Mouse (Mus musculus) large intestine, adult 2 months (tissue): ENCODE measurements around the gene Mob1a. TPM values are rescaled to one million over a fixed set of nuclear protein-coding genes. Genes with fewer than 3 reads are reported as not detected.

Source experiments
- DNase-seq: peaks from one replicate; pipeline ENCODE4 v3.0.0-alpha.2; 2012; ENCODE audit warnings: low read depth, low spot score
- WGBS: fragments of 180-500 bp; shearing (Covaris S2); methylation state at CpG from one replicate; pipeline ENCODE4 v1.1.7; 2018; 5-methylcytosine and 5-hydroxymethylcytosine counted together
- polyA plus RNA-seq: library from polyadenylated mRNA; depleted of rRNA; stranded (reverse); fragments of >200 nt; gene quantifications from 2 replicates; pipeline ENCODE4 v1.2.3, GENCODE M21; 2012; rRNA removed

Mob1a gene
- polyA plus RNA-seq, 1 experiment = 24.2 TPM

DNA sequence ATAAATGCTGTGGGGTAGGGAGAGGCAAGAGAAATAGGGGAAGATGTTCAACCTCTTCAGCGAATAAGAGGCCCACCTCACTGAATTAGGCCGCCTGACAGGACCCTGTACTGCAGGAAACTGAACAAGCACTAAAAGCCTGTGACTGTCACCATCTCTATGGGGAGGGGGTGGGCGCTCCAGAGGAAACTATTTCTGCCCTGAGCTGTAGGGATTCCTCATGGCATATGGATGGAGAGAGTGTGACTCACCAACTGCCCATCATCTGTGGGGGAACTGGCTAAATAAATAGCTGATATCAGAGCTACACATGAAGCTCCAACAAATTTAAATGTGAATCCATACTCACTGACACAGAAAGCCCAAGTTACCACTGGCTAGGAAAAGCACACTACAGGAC is 45.5 kb downstream of the Mob1a start:
- 88% methylated on average over 3 of the region's 3 CpGs for WGBS
- no peak for DNase-seq

- no peak for DNase-seq
- WGBS = 88% methylated on average over 9 of the region's 9 CpGs
Measured at GRCm38 (mm10) chr6:83373704-83374300, 48.0 kb downstream of the Mob1a start.

DNA sequence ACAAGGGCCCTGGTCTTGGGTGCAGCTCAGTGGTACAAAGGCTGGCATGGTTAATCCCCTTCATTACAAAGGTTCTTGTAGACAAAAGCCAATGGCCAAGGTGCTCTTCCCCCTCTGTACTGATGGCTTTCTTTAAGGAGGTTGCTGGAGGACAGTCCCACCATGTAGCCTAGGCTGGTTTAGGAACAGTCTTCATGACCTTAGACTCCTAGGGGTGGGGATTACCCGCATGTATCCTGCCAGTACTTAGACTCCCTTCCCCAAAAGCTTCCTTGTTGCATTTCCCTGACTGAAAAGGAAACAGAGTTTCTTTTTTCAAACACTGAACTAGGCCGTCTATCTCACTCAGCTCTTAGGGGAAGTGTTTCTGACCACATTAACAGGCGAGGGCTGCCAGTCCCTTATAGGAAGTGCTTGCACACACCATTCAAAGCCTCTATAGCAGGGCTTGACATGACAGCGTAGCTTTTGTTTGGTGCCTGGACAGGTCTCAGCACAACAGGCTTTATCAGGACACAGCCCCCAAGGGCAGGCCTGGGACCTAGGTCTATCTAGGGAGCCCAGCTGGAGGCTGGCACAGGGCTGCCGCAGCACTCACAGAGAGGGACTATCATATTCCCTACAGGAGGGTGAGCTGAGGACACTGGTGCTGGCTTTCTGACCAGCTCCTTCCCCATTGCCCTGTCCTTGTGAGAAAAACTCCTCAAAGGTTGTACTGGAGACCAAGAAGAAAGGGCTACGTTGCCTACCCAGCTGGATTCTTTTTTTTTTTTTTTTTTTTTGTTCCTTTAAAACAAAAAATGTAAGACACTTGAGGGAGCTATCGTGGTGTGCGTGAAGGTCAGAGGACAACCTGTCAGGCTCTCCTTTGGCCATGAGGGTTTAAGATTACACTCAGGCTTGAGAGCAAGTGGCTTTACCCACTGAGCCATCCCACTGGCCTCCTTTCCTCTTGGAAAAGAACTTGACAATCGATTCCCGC is 56.0 kb downstream of the Mob1a start:
- no peak for DNase-seq
- 77% methylated on average over 10 of the region's 10 CpGs for WGBS

GRCm38 (mm10) chr6:83385569-83386090 is 59.8 kb downstream of the Mob1a start:
- DNase-seq = no peak
- 86% methylated on average over 9 of the region's 9 CpGs for WGBS

DNA sequence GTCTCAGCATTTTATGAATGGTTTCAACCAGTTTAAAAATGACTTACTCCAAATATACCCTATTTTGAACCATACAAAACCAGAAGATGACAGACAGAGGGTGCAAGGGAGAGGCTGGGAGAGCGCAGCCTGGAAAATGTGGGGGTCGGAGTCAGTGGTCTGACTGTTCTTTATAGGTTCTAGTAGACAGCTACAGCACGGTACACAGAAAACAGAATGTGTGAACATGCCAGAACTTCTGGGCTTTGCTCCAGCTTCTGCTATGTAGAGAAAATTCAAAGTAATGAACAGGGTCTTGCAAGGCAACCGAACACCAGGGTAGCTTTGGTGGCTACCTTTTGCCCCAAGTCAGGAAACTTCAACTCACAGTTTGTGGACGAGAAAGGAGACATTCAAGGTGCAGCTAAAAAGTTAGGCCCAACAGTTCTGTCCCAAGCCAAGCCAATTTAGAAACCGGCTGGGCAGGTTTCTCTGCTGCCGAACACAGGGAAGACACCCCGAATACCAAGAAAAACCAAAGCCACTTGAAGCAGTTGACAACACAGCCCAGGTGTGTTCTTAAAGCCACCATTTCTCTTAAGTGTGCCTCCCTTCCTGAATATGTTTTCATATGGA is 66.5 kb downstream of the Mob1a start:
- 33% methylated on average over 8 of the region's 8 CpGs for WGBS
- no peak for DNase-seq

Other genes starting within 250 kb of the Mob1a start
- 16.8 and 19.3 TPM in 2 replicates for gene Pcgf1, start 248.1 kb upstream of the Mob1a start, polyA plus RNA-seq
- gene Lbx2, start 239.6 kb upstream of the Mob1a start, polyA plus RNA-seq = 0.71 and 1.2 TPM in 2 replicates
- gene Ccdc142, start 224.4 kb upstream of the Mob1a start, polyA plus RNA-seq = 1.6 and 6.5 TPM in 2 replicates
- gene Gm42688, start 224.4 kb upstream of the Mob1a start, polyA plus RNA-seq = 3.7 and 5.3 TPM in 2 replicates
- gene Mrpl53, start 217.0 kb upstream of the Mob1a start, polyA plus RNA-seq = 60.3 and 72.0 TPM in 2 replicates
- 63.5 and 67.4 TPM in 2 replicates for gene Mogs, start 210.5 kb upstream of the Mob1a start, polyA plus RNA-seq
- 144 and 172 TPM in 2 replicates for gene Wbp1, start 204.5 kb upstream of the Mob1a start, polyA plus RNA-seq
- gene Ino80b, start 200.6 kb upstream of the Mob1a start, polyA plus RNA-seq = 14.6 and 15.6 TPM in 2 replicates
- 79.9 and 101 TPM in 2 replicates for gene Rtkn, start 190.6 kb upstream of the Mob1a start, polyA plus RNA-seq
- gene Wdr54, start 169.6 kb upstream of the Mob1a start, polyA plus RNA-seq = 1.4 and 1.8 TPM in 2 replicates
- 0.10 and 0.25 TPM in 2 replicates for gene 1700003E16Rik, start 169.6 kb upstream of the Mob1a start, polyA plus RNA-seq
- gene Dctn1, start 160.1 kb upstream of the Mob1a start, polyA plus RNA-seq = 82.1 and 103 TPM in 2 replicates
- 0.88 and 4.0 TPM in 2 replicates for gene Slc4a5, start 106.2 kb upstream of the Mob1a start, polyA plus RNA-seq
- gene Mthfd2, start 108 bp upstream of the Mob1a start, polyA plus RNA-seq = 7.6 and 9.6 TPM in 2 replicates
- gene Bola3, start 23.1 kb downstream of the Mob1a start, polyA plus RNA-seq = 13.7 and 17.4 TPM in 2 replicates
- gene Tet3, start 133.1 kb downstream of the Mob1a start, polyA plus RNA-seq = 9.3 and 14.2 TPM in 2 replicates
- gene Dguok, start 181.0 kb downstream of the Mob1a start, polyA plus RNA-seq = 39.5 and 40.1 TPM in 2 replicates
- gene Actg2, start 210.2 kb downstream of the Mob1a start, polyA plus RNA-seq = 1,466 and 1,484 TPM in 2 replicates
- gene Stambp, start 246.7 kb downstream of the Mob1a start, polyA plus RNA-seq = 14.4 and 17.0 TPM in 2 replicates